Mouse (Mus musculus): ENCODE data around the gene Hjurp.

Gene Hjurp

GRCm38 (mm10) chr1:88223591-88223990, 53.8 kb downstream of the Hjurp start:
- DNase-seq (ENCODE audit: low spot score in 2 of 2): peak in 1 of 2 experiments; percentile 2

- DNase-seq (ENCODE audit: low spot score in 2 of 2): peak in 1 of 2 experiments; percentile 2
Observed at GRCm38 (mm10) chr1:88223011-88223515, 54.4 kb downstream of the Hjurp start.

- DNase-seq (ENCODE audit: low spot score in 2 of 2): no peak
Observed at GRCm38 (mm10) chr1:88222216-88222615, 55.2 kb downstream of the Hjurp start.

- DNase-seq (ENCODE audit: low spot score in 2 of 2): no peak
Observed at GRCm38 (mm10) chr1:88220336-88220735, 57.1 kb downstream of the Hjurp start.

- DNase-seq (ENCODE audit: low spot score in 2 of 2): no peak
Observed at GRCm38 (mm10) chr1:88219054-88219453, 58.4 kb downstream of the Hjurp start.

- no peak for DNase-seq (ENCODE audit: low spot score in 2 of 2)
Observed at GRCm38 (mm10) chr1:88218591-88218990, 58.8 kb downstream of the Hjurp start.

- no peak for DNase-seq (ENCODE audit: low spot score in 2 of 2)
Observed at GRCm38 (mm10) chr1:88218051-88218450, 59.4 kb downstream of the Hjurp start.

GRCm38 (mm10) chr1:88217576-88217975, 59.9 kb downstream of the Hjurp start:
- DNase-seq (ENCODE audit: low spot score in 2 of 2): no peak

GRCm38 (mm10) chr1:88217144-88217543, 60.3 kb downstream of the Hjurp start:
- no peak for DNase-seq (ENCODE audit: low spot score in 2 of 2)

GRCm38 (mm10) chr1:88216551-88216950, 60.9 kb downstream of the Hjurp start:
- DNase-seq (ENCODE audit: low spot score in 2 of 2): no peak

- DNase-seq (ENCODE audit: low spot score in 2 of 2): no peak
Observed at GRCm38 (mm10) chr1:88215466-88216380, 61.7 kb downstream of the Hjurp start.

GRCm38 (mm10) chr1:88214462-88214952, 62.9 kb downstream of the Hjurp start:
- DNase-seq (ENCODE audit: low spot score in 2 of 2): no peak

GRCm38 (mm10) chr1:88213766-88214461, 63.5 kb downstream of the Hjurp start:
- no peak for DNase-seq (ENCODE audit: low spot score in 2 of 2)

GRCm38 (mm10) chr1:88213061-88213460, 64.4 kb downstream of the Hjurp start:
- no peak for DNase-seq (ENCODE audit: low spot score in 2 of 2)

Data from natural killer cell, adult 2 months (primary cell).